Mouse (Mus musculus) kidney, adult 11 months (tissue): ENCODE data around the gene Csk.

ENCODE experiments used
- DNase-seq: peaks from one replicate; pipeline ENCODE4 v3.0.0; 2022

The Csk gene

DNA sequence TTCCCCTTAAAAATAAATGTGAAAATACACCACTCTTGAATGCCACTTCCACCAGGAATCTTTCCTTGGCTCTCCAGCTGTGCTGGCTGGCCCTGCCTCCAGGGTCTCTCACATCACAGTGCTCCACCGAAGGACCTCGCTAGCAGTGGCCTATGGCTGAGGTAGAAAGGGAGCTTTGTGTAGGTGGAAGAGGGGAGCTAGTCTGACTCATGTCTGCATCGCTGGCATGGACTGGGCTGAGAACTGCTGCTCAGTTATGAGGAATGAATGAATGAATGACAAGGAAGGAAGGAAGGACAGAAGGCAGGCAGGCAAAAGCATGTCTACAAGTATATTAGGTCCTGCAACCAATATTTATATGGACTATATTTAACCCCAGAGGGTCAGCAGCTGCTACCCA lies 16.2 kb downstream of the Csk start:
- DNase-seq, result no peak

DNA sequence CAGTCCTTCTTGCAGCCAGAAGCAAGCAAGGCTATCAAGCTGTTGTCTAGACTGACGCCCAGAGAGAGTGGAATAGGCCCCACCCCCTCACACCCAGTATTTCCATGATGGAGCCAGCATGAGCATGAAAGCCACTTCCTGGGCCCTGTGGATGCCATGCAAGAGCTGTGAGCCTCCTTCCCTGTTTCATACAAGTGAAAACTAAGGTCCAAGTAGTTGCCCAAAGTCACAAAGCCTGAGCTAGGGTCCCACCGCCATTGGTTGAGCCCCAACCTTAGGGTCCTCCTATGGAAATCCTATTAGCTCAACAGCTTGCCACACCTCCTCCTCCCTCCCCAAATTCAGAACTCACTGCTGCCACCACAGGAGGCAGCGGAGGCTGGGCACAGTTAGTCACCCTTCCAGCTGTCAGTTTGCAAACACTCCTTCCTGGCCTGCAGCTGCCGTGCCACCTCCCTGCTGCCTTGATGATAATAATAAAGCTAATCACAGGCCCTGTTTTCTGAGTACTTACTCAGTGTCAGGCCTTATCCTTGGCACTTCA lies 19.9 kb downstream of the Csk start:
- DNase-seq, result no peak

DNA sequence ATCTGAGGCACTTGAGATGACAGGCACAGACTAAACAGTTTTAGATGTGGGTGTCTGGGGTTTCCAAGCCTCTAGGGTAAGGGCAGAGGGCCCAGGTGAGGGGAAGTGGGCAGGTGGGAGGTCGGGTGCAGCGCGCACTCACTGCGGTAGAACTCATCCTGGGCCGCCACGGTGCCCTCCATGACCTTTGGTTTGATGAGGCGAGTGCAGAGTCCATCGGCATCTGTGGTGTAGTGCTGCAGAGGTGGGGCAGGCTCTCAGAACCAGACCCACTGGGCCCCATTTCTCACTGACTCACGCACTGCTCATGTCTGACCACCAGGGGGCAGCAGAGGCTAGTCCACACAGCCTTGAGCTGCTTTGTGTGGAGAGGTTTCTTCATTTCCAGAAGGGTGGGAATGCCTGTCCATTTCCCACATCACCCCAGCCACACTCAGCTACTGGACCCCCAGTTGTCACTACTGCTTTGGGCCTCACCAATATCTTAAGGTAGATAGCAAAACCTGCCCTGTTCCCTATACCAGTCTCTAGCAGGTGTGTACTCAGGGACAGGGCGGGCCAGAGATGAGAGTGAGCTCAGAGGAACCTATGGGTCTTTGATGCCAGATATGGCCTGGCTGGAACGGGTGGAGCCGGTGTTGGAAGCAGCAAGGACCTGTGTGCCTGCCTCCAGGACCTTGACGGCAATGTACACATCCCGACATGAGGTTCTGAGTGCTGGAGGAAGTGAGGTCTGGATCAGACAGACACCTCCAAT lies 24.1 kb downstream of the Csk start:
- peak; percentile 59 for DNase-seq

GRCm38 (mm10) chr9:57628717-57629116 lies 24.7 kb downstream of the Csk start:
- DNase-seq, result no peak

DNA sequence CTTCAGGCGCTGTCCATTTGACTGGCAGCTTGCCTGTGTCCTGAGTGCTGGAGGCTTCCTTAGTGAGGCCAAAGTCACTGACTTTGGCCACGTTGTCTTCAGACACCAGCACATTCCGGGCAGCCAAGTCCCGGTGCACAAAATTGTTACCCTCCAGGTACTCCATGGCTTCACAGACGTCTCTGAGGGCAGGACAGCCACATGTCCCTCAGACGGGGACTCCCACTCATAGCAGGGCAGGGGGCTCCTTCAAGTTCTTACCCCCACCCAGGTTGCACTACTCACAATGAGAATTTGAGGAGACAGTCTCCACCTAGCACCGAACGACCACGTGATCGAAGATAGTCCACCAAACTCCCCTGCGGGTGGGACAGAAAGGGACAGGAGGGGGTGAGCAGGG lies 25.5 kb downstream of the Csk start:
- no peak for DNase-seq

DNA sequence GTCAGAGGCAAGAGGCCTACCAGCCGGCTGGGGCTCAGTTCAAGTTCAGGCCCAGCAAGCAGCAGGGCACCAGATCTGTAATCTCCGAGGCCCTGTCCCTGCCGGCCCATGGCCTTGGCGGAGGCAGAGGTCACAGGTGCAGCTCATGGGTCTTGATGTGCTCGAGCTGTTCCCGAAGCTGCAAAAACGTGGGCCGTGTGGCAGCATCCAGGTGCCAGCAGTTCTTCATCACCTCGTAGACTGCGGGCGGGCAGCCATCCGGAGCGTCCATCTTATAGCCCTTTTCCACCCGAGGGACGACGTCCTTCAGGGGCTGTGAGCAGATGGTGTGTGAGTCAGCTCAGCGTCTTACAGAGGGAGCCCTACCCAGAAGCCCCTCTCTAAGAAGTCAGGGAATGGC lies 26.2 kb downstream of the Csk start:
- no peak for DNase-seq

- no peak for DNase-seq
These were observed 27.5 kb downstream of the Csk start for GRCm38 (mm10) chr9:57625674-57626500.

DNA sequence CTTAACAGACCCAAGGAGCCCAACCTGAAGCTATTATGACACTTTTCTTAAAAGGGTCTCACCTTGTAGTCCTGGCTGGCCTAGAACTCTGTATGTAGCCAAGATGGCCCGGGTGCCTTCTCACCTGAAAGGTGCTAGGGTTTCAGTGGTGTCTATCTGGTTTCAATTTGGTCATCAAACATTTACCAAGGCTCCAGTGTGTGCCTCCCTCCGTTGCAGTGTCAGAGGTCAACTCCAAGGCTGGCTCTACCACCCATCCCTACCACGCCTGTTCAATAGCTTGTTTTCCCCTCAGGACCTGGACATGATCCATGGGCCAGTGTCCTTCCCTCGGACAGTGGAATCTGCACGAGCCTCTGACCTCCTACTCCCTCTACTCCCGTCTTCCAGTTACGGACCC lies 29.1 kb downstream of the Csk start:
- no peak for DNase-seq

- no peak for DNase-seq
These were observed 32.8 kb downstream of the Csk start, which contains the start of gene Lman1l for GRCm38 (mm10) chr9:57620674-57621073. Gene Lman1l (minus strand): TSS chr9:57620774.

GRCm38 (mm10) chr9:57618854-57619253 lies 34.6 kb downstream of the Csk start:
- no peak for DNase-seq

GRCm38 (mm10) chr9:57617556-57618169 lies 35.8 kb downstream of the Csk start:
- DNase-seq, result no peak

DNA sequence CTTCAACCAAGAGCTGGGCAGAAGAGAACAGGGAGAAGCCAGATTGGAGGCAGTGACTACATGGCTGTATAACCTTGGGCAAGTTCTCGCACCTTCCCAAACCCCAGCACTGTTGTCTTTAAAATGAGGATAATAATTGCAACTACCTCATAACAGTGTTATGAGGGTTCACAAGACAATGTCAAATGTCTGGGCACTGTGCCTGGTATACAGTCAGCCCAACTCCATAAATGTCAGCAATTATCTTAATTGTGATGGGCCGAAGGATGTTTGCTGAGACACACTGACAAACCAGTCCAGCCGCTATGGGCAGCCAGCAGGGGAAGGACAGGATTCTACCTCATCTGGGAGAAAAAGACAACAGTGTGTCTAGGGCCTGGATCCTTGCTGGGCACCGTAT lies 38.6 kb downstream of the Csk start:
- DNase-seq, result no peak

- DNase-seq, result no peak
These were observed 39.5 kb downstream of the Csk start for GRCm38 (mm10) chr9:57613975-57614374.

DNA sequence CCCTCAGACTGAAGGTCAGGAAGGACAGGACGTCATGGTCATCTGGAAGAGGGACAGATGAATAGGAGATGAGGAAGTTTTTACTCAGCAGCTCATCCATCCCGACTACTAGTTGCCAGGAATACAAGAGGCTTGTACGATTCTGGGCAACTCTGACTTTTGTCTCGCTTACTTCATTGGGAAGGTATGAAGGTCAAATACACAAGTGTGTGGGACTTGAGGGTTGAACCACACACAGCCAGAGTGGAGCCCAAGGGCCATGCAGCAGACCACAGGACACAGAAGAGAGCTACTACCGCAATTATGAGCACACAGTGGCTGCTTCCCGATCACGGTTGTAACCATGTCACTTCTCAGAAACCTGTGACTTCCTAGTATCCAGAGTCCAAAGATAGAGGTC lies 40.8 kb downstream of the Csk start:
- no peak for DNase-seq

- no peak for DNase-seq
These were observed 43.0 kb downstream of the Csk start for GRCm38 (mm10) chr9:57610359-57610826.

DNA sequence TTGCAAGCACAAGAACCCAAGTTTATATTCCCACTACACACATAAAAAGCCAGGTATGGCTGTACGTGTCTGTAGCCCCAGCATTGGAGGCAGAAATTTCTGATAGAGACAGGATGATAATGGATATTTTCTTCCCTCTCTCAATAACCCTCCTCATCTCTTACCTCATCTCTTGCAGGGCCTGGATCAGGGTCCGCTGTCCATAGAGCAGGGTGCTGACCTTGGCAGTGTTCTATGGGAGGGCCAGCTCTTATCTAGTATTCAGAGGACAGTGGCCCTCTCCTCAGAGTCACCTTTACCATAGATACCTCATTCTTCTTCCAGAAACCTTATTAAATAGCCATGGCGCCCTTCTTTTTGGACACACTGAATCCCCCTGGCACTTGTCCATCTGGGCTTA lies 43.6 kb downstream of the Csk start:
- DNase-seq, result no peak

DNA sequence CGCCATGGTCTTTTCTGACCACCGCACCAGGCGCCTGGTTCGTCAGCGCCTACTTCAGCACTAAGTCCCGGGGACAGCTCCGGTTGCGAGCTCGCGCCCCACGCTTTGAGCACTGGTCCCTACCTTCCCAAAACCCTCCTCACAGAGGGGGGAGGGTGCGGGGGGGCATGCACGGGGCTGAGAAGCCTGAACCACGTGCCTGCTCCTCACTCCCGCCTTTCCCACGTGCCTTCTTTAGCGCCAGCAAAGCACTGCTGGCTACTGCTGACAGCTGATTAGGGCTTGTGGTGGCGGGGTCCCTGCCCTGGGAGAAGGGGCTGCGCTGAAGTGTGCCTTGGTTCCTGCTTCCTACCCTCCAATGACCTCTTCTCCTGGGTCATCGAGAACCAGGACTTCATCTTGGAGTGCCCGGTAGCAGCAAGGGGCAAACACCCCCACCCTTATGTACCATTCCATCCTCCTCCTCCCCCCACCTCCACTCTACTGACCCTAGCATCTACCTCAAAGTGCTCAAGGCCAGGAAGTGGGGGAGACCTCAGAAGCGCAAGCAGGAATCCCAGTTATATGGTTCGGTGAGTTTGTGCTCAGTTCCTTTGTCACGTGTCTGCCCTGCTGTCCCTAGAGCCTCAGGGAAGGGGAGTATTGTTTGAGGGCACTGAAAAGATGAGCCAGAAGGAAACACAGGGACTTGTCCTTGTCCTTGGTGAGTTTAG lies 47.1 kb downstream of the Csk start, which contains the start of gene Cplx3:
Cplx3 (minus strand) TSS at position 143 of the 713 bp plus-strand sequence.
- peak; percentile 72 for DNase-seq

- no peak for DNase-seq
These were observed 47.9 kb downstream of the Csk start for GRCm38 (mm10) chr9:57605503-57605902.

GRCm38 (mm10) chr9:57604875-57605274 lies 48.6 kb downstream of the Csk start:
- no peak for DNase-seq

DNA sequence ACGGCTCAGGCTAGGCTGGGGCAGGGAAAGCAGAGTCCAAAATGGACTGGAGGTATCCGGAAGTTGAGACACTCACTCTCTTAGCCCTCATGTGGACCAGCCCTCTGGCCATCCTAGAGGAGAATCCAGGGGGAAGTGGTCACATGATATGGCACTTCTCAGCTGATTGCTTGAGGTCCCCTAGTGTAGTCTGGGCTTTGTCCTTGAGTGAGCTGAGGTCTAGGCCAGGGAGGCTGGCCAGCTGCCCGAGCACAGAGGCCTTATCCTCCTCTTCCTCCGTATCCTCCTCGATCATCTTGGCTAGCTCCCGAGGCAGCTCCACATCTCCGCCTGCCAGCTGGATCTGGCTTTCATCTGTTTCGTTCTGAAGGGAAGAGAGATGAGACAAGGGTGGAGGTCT lies 51.3 kb downstream of the Csk start:
- no peak for DNase-seq

GRCm38 (mm10) chr9:57601353-57601706 lies 52.1 kb downstream of the Csk start:
- DNase-seq, result no peak

DNA sequence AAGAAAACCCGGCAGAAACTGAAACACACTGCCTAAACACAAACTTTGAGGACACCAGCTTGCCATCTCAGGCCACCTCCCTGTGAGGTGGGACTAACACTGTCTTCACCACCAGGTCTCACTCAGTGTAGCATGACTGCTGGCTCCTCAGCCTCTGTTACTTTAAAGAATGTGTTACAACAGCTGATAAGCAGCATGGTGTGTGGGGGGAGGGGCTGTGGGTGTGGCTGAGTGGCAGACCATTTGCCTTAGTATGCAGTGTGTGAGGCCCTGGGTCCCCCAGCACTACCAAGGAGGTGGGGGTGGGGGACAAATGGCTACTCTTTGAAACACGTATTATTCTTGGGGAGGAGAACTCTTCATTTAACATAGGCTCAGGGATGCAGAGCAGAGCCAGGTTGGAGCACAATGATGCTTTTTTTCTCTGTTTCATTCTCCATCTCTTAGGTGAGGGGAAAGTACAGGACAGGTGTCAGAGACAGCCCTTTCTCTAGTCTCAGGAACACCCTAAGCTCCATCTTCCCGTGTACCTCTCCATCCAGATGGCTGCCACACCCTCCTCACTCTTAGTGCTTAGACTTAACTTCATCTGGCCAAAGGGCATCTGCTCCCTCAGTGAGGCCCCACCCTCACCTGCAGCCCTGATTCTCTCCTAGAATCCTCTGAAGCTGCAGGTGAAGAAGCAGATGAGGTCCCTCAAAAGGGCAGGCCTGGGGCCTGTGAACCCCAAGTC lies 52.6 kb downstream of the Csk start:
- no peak for DNase-seq
